Comparison of ENCODE assay signal across 9 mouse cellular contexts in the genomic region with DNA sequence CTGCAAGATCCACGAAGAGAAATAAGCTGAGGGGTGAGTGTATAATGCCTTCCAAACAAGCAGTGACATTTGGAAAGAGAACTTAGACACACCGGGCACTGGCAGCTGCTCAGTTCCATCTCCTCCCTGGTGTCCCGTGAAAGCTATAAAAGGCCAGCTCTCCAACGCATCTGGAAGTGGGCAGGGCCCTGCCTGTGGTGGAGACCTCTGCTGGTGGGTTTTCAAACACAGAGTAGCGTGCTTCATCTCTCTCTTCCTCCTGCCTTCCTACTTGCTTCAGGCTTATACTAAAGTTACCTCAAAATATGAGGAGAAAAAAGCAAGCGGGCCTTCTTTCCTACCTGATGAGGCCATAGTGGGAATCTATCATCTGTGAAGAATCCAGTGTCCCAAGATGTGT.
DNase-seq lines count a peak whose midpoint lies in the region; ATAC-seq and TF ChIP-seq lines count a peak whose summit lies in the region.
"Had no signal": no experiment of that assay in that cellular context is flagged by ENCODE, and none has a peak within 500 bp of the region (broad histone marks: within the 10 kb centered on the region; RNA-seq: fewer than 3 reads in every experiment).

No protein-coding gene starts in this region.

- H3K4me2 ChIP-seq in liver, embryonic 12.5 days: no peak overlapping the region
- H3K4me2 ChIP-seq: liver, embryonic 13.5 days had no signal

- no peaks in the 10 kb centered on the region for H3K4me1 ChIP-seq in liver, embryonic 12.5 days
- H3K4me1 ChIP-seq in embryonic fibroblast, embryonic 13.5 days (ENCODE audit: control insufficient read depth, insufficient read depth, low read length): no peaks in the 10 kb centered on the region
- peaks cover 2% of the 10 kb centered on the region; the same call in 1 of the 2 replicates for H3K4me1 ChIP-seq in small intestine, adult 2 months (ENCODE audit: control insufficient read depth, insufficient read depth, insufficient read length, low read length)
- H3K4me1 ChIP-seq: liver, embryonic 13.5 days had no signal

- 37% methylated on average over 6 of the region's 6 CpGs for WGBS in liver, embryonic 12.5 days (ENCODE audit: insufficient replicate concordance)
- WGBS in small intestine, adult 2 months: 24% methylated on average over 6 of the region's 6 CpGs

- no peak overlapping the region for H3K9ac ChIP-seq in liver, embryonic 12.5 days
- H3K9ac ChIP-seq: liver, embryonic 13.5 days had no signal

- H3K27me3 ChIP-seq in liver, embryonic 12.5 days (replicated peaks): no peaks in the 10 kb centered on the region
- H3K27me3 ChIP-seq in small intestine, adult 2 months (ENCODE audit: control insufficient read depth, insufficient read depth, low read length): no peaks in the 10 kb centered on the region
- H3K27me3 ChIP-seq: liver, embryonic 13.5 days had no signal

- no peaks in the 10 kb centered on the region for H3K9me3 ChIP-seq in liver, embryonic 12.5 days (replicated peaks)
- H3K9me3 ChIP-seq: liver, embryonic 13.5 days had no signal

- DNase-seq in liver (peak; percentile 16), NIH3T3 (ENCODE audit: low read depth) (peak; percentile 67)
- DNase-seq in kidney, adult 9 months: peak; percentile 27
- no peak for DNase-seq in left cerebral cortex, adult 11 months (ENCODE audit: low spot score)
- DNase-seq in layer of hippocampus, adult 11-12 months (ENCODE audit: low spot score): no peak
- DNase-seq: liver, embryonic 13.5 days had no signal

- ATAC-seq in liver, embryonic 12.5 days: no peak

- H3K36me3 ChIP-seq in liver, embryonic 12.5 days: no peaks in the 10 kb centered on the region
- H3K36me3 ChIP-seq in small intestine, adult 2 months (ENCODE audit: control insufficient read depth, insufficient read depth, low read length): no peaks in the 10 kb centered on the region
- H3K36me3 ChIP-seq: liver, embryonic 13.5 days had no signal

- no peak for TF ChIP-seq POLR2A in embryonic fibroblast, embryonic 13.5 days (IDR thresholded peaks at IDR 0.05; ENCODE audit: low read depth, low read length)
- TF ChIP-seq POLR2A in small intestine, adult 2 months (IDR thresholded peaks at IDR 0.05; ENCODE audit: low read depth, low read length): no peak

- TF ChIP-seq CTCF in embryonic fibroblast, embryonic 13.5 days (IDR thresholded peaks at IDR 0.05; ENCODE audit: borderline replicate concordance, insufficient read depth, low read length): peak; percentile 42; the same call in 1 of the 2 replicates
- TF ChIP-seq CTCF in small intestine, adult 2 months (IDR thresholded peaks at IDR 0.05; ENCODE audit: extremely low read depth, insufficient read length, insufficient replicate concordance, low read depth, low read length): peak; percentile 53; the same call in 1 of the 2 replicates

- H3K4me3 ChIP-seq in liver, embryonic 12.5 days: no peak overlapping the region
- H3K4me3 ChIP-seq in embryonic fibroblast, embryonic 13.5 days (ENCODE audit: insufficient read depth, low read length): no peak overlapping the region
- no peak overlapping the region for H3K4me3 ChIP-seq in small intestine, adult 2 months (ENCODE audit: low read depth, low read length)
- H3K4me3 ChIP-seq: liver, embryonic 13.5 days had no signal

- no peak overlapping the region for H3K27ac ChIP-seq in liver, embryonic 12.5 days
- H3K27ac ChIP-seq in embryonic fibroblast, embryonic 13.5 days (ENCODE audit: insufficient read depth, low read length): 0 out of 2 replicates have a peak overlapping the region, but pooled peaks have one; percentile 27
- no peak overlapping the region for H3K27ac ChIP-seq in small intestine, adult 2 months (ENCODE audit: insufficient read depth, low read depth, low read length)
- H3K27ac ChIP-seq: liver, embryonic 13.5 days had no signal

Comparison
In these comparisons a context has a peak if more than half of its experiments do, and no peak if none do; other contexts are left out.
1. DNase-seq: peak in liver (single experiment), NIH3T3 (single experiment) and kidney, adult 9 months (single experiment); none in left cerebral cortex, adult 11 months (single experiment) and layer of hippocampus, adult 11-12 months (single experiment).